Mouse (Mus musculus): ENCODE data around the gene Tmem86a.

DNA sequence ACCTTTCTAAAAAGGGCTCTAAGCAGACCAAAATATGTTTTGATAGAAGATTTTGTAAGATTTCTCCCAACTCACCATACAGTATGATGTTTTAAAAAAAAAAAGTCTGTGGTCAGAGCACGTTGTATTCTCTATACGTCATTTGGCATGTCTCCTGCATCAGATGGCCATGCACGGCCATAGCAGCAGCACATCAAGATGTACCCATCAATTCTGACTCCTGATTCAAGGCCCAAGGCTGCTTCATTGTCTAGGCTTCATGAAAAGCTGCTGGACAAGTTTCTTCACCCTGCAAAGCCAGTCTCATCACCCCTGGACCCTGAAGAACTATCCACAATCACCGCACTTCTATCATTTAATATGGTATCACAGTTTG, 48.5 kb upstream of the Tmem86a start:
- TF ChIP-seq POLR2A (IDR thresholded peaks at IDR 0.05; ENCODE audit: control insufficient read depth, low read depth, low read length) (no peak), CTCF (IDR thresholded peaks at IDR 0.05; ENCODE audit: control insufficient read depth, insufficient read depth, insufficient replicate concordance, low read depth, low read length) (no peak)
